Comparison of ENCODE assay signal across 12 mouse cellular contexts in genomic region chr1:58304296-58304695, GRCm38 (mm10). TPM values are rescaled to one million over a fixed set of nuclear protein-coding genes. Genes with fewer than 3 reads are reported as not detected.
DNase-seq lines count a peak whose midpoint lies in the region; ATAC-seq lines count a peak whose summit lies in the region.
"Had no signal": no experiment of that assay in that cellular context is flagged by ENCODE, and none has a peak within 500 bp of the region (broad histone marks: within the 10 kb centered on the region; RNA-seq: fewer than 3 reads in every experiment).

No protein-coding gene starts in this region.

- no peak overlapping the region for H3K4me2 ChIP-seq in lung, embryonic 16.5 days (ENCODE audit: low read depth, low read length)
- no peak overlapping the region for H3K4me2 ChIP-seq in midbrain, embryonic 11.5 days
- H3K4me2 ChIP-seq in forebrain, embryonic 14.5 days (ENCODE audit: low read length): no peak overlapping the region
- H3K4me2 ChIP-seq: neural tube, embryonic 13.5 days had no signal

- H3K9ac ChIP-seq in lung, embryonic 16.5 days (ENCODE audit: low read length): no peak overlapping the region
- no peak overlapping the region for H3K9ac ChIP-seq in midbrain, embryonic 11.5 days (ENCODE audit: low read length)
- no peak overlapping the region for H3K9ac ChIP-seq in forebrain, embryonic 14.5 days (ENCODE audit: low read length)
- H3K9ac ChIP-seq: neural tube, embryonic 13.5 days had no signal

- H3K27ac ChIP-seq in lung, embryonic 16.5 days (ENCODE audit: low read length): peak overlapping the region; percentile 21; the same call in 1 of the 2 replicates
- no peak overlapping the region for H3K27ac ChIP-seq in midbrain, embryonic 11.5 days (ENCODE audit: low read depth, low read length)
- no peak overlapping the region for H3K27ac ChIP-seq in forebrain, embryonic 14.5 days (ENCODE audit: low read depth, low read length)
- H3K27ac ChIP-seq: neural tube, embryonic 13.5 days had no signal

- H3K4me3 ChIP-seq in lung, embryonic 16.5 days (ENCODE audit: low read length): no peak overlapping the region
- no peak overlapping the region for H3K4me3 ChIP-seq in midbrain, embryonic 11.5 days (ENCODE audit: low read depth, low read length)
- no peak overlapping the region for H3K4me3 ChIP-seq in forebrain, embryonic 14.5 days (ENCODE audit: low read depth, low read length)
- H3K4me3 ChIP-seq: neural tube, embryonic 13.5 days had no signal

- peak; percentile 71 for ATAC-seq in lung, embryonic 16.5 days (ENCODE audit: low read depth)
- ATAC-seq in midbrain, embryonic 11.5 days (ENCODE audit: low FRiP score): no peak
- no peak for ATAC-seq in megakaryocyte-erythroid progenitor cell, adult 5-6 weeks (replicated peaks; ENCODE audit: low FRiP score, low TSS enrichment, poor library complexity, severe bottlenecking)
- ATAC-seq in forebrain, embryonic 14.5 days: no peak

- H3K4me1 ChIP-seq in lung, embryonic 16.5 days (replicated peaks; ENCODE audit: control insufficient read depth, insufficient read depth, low read length): no peaks in the 10 kb centered on the region
- H3K4me1 ChIP-seq in midbrain, embryonic 11.5 days (ENCODE audit: control insufficient read depth, insufficient read depth, low read length): no peaks in the 10 kb centered on the region
- no peaks in the 10 kb centered on the region for H3K4me1 ChIP-seq in forebrain, embryonic 14.5 days (ENCODE audit: control insufficient read depth, insufficient read depth, low read length)
- H3K4me1 ChIP-seq: neural tube, embryonic 13.5 days had no signal

- no peaks in the 10 kb centered on the region for H3K9me3 ChIP-seq in lung, embryonic 16.5 days (ENCODE audit: control insufficient read depth, low read length)
- no peaks in the 10 kb centered on the region for H3K9me3 ChIP-seq in midbrain, embryonic 11.5 days (ENCODE audit: control insufficient read depth, low read length)
- H3K9me3 ChIP-seq in forebrain, embryonic 14.5 days (replicated peaks; ENCODE audit: control insufficient read depth, low read length): no peaks in the 10 kb centered on the region
- H3K9me3 ChIP-seq: neural tube, embryonic 13.5 days had no signal

- H3K36me3 ChIP-seq in lung, embryonic 16.5 days (ENCODE audit: control insufficient read depth, insufficient read depth, low read length): no peaks in the 10 kb centered on the region
- no peaks in the 10 kb centered on the region for H3K36me3 ChIP-seq in midbrain, embryonic 11.5 days (ENCODE audit: control insufficient read depth, insufficient read depth, low read length)
- no peaks in the 10 kb centered on the region for H3K36me3 ChIP-seq in forebrain, embryonic 14.5 days (ENCODE audit: control insufficient read depth, insufficient read depth, low read length)
- H3K36me3 ChIP-seq: neural tube, embryonic 13.5 days had no signal

- 43% methylated on average over 12 of the region's 12 CpGs for WGBS in lung, embryonic 16.5 days
- WGBS in midbrain, embryonic 11.5 days: 62% methylated on average over 12 of the region's 12 CpGs
- WGBS in forebrain, embryonic 14.5 days: 56% methylated on average over 12 of the region's 12 CpGs

- H3K27me3 ChIP-seq in lung, embryonic 16.5 days (ENCODE audit: control insufficient read depth, insufficient read depth, low read depth, low read length): no peaks in the 10 kb centered on the region
- H3K27me3 ChIP-seq in midbrain, embryonic 11.5 days (ENCODE audit: control insufficient read depth, insufficient read depth, low read length): no peaks in the 10 kb centered on the region
- H3K27me3 ChIP-seq in forebrain, embryonic 14.5 days (replicated peaks; ENCODE audit: control insufficient read depth, insufficient read depth, low read length): no peaks in the 10 kb centered on the region
- H3K27me3 ChIP-seq: neural tube, embryonic 13.5 days had no signal

- no peak for DNase-seq in lung, adult 18-20 months
- DNase-seq in adrenal gland, adult 8-10 months: peak; percentile 50
- DNase-seq in induced T-regulatory cell, adult 2 months (ENCODE audit: low read depth): peak; percentile 62
- peak; percentile 38 for DNase-seq in thymus, postnatal 25 days
- DNase-seq in midbrain, embryonic 11.5 days (ENCODE audit: low spot score, missing footprints): no peak
- no peak for DNase-seq in forebrain, embryonic 14.5 days (ENCODE audit: low spot score)

RNA-seq across cellular contexts. Expression of gene Aox2, which starts 26.2 kb away (rescaled TPM):
- 0.05 TPM in 1 of 2 replicates, not detected in the other for polyA plus RNA-seq in lung, embryonic 16.5 days (2015; fragmentation: Nextera tagmentation; extraction: Ambion mirVana)
- total RNA-seq in adrenal gland, adult 8-10 months (2022): under 1 TPM in 3 of 4 experiments, not detected in 1; 0.06 to 0.15 (median 0.07) TPM
- not detected in 2 replicates for polyA plus RNA-seq in midbrain, embryonic 11.5 days (2014; fragmentation: Nextera tagmentation; extraction: Ambion mirVana)
- total RNA-seq in megakaryocyte-erythroid progenitor cell, adult 5-6 weeks (2014; fragmentation: Nextera tagmentation): not detected in 2 replicates
- total RNA-seq in megakaryocyte-erythroid progenitor cell, adult 5-6 weeks (2017): not detected in 2 replicates
- polyA plus RNA-seq in forebrain, embryonic 14.5 days (2014; fragmentation: Nextera tagmentation; extraction: Ambion mirVana): not detected in 2 replicates
- polyA plus RNA-seq: cortical plate, adult 2 months; heart, embryonic 14.5 days; liver, adult 2 months had no signal

Comparison
In these comparisons a context has a peak if more than half of its experiments do, and no peak if none do; other contexts are left out.
1. DNase-seq: peak in adrenal gland, adult 8-10 months (single experiment), induced T-regulatory cell, adult 2 months (single experiment) and thymus, postnatal 25 days (single experiment); none in lung, adult 18-20 months (0 of 2), midbrain, embryonic 11.5 days (single experiment) and forebrain, embryonic 14.5 days (single experiment).